Mouse (Mus musculus) liver, postnatal 0 days (tissue): Measurements from ENCODE around the gene Srsf2. TPM values are rescaled to one million over a fixed set of nuclear protein-coding genes. Genes with fewer than 3 reads are reported as not detected.
A peak's percentile ranks its signal among the peaks of the same experiment; 100 is the strongest.

Experiments
- ATAC-seq: fragments of 200-750 bp; cut with Nextera tagmentation; 2 replicates; pipeline ENCODE4 v1.8.0; 2017; ENCODE audit warnings: mild to moderate bottlenecking, moderate library complexity
- DNase-seq: peaks from one replicate; pipeline ENCODE4 v3.0.0-alpha.2; 2016
- H3K27ac ChIP-seq: fragments of 300-500 bp; sonication (generic); 2 replicates; pipeline ENCODE4 v1.5.1; 2014; ENCODE audit warnings: antibody characterized with exemption, moderate library complexity, mild to moderate bottlenecking, low read depth
- H3K27me3 ChIP-seq: fragments of 300-500 bp; sonication (generic); 2 replicates; pipeline ENCODE4 v1.6.1; 2014; ENCODE audit warnings: low read length, control low read depth, mixed read lengths; ENCODE audit not compliant: insufficient read depth
- H3K36me3 ChIP-seq: fragments of 300-500 bp; sonication (generic); replicated peaks from 2 replicates; pipeline ENCODE4 v1.6.1; 2014; ENCODE audit warnings: mild to moderate bottlenecking, control low read depth, low read length, moderate library complexity, mixed read lengths; ENCODE audit not compliant: insufficient read depth
- H3K4me1 ChIP-seq: fragments of 300-500 bp; sonication (generic); 2 replicates; pipeline ENCODE4 v1.6.1; 2014; ENCODE audit warnings: antibody characterized with exemption, mild to moderate bottlenecking, control low read depth; ENCODE audit not compliant: insufficient read depth
- H3K4me2 ChIP-seq: fragments of 300-500 bp; sonication (generic); 2 replicates; pipeline ENCODE4 v1.6.1; 2014; ENCODE audit warnings: low read depth, mild to moderate bottlenecking, low read length, moderate library complexity, mixed read lengths
- H3K4me3 ChIP-seq: fragments of 300-500 bp; sonication (generic); 2 replicates; pipeline ENCODE4 v1.5.1; 2014; ENCODE audit warnings: low read depth, low read length
- H3K9ac ChIP-seq: fragments of 300-500 bp; sonication (generic); replicated peaks from 2 replicates; pipeline ENCODE4 v1.6.1; 2014; ENCODE audit warnings: mild to moderate bottlenecking, moderate library complexity
- H3K9me3 ChIP-seq: fragments of 300-500 bp; sonication (generic); 2 replicates; pipeline ENCODE4 v1.6.1; 2016; ENCODE audit warnings: mild to moderate bottlenecking, control low read depth, low read length, mixed read lengths
- CTCF ChIP-seq: sonication (generic); IDR thresholded peaks from 2 replicates; pipeline ENCODE4 v1.5.1; 2016; ENCODE audit warnings: antibody characterized with exemption, low read depth
- EP300 ChIP-seq: IDR thresholded peaks from 2 replicates; pipeline ENCODE4 v1.6.1; 2016; ENCODE audit warnings: antibody characterized with exemption, low read depth, mild to moderate bottlenecking
- WGBS: fragments of 180-500 bp; shearing (Covaris S2); extraction: QIAGEN DNeasy Blood & Tissue Kit; methylation state at CpG from one replicate; pipeline ENCODE4 v1.1.7; 2014; ENCODE audit not compliant: insufficient replicate concordance; 5-methylcytosine and 5-hydroxymethylcytosine counted together
- polyA plus RNA-seq: library from polyadenylated mRNA; unstranded; fragments of >200 nt; fragmentation: Nextera tagmentation; extraction: Ambion mirVana; gene quantifications from 2 replicates; pipeline ENCODE4 v1.2.1, GENCODE M21; 2015

Srsf2 gene
- polyA plus RNA-seq, 1 experiment from 2014 or later = 302 TPM

DNA sequence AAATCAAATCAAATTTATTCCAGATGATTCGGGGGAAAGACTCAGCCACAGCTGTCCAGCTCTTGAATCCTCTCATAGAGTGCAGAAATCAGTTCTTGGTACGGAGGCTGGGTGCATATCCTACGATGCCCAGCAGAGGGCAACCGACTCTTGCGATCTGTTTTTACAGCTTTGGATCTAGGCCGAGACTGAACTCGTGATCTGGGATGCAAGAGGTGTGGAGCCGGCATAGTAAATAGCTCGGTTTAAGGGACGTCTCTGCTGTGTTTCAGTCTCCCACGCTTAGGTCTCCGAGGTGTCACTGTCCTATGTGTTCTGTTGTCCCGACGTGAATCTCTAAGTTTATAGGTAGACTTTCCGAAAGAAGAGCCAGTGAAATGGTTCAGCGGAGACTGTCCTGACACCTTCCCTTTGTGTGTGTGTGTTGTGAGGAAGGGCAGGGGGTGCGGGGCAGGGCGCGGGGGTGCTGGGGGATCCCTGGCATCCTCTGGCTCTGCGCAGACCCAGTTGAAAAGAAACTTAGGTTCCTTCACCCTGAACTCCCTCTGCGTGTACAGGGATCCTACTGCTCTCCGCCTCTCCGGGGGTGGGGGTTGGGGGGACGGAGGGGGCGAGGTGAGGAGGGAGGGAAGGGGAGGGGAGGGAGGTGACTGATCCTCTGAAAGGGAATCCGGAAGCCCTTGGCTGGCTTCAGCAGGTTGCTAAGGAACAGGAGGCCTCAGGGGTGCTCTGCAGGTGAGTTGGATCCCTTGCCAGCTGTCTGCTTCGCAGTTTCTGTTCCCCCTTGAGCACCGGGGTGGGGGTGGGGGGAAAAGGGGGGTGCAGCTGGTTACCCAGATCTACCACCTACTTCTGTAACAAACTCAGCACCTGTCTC, 32.6 kb upstream of the Srsf2 start:
- H3K9ac ChIP-seq = no peak overlapping the region
- ATAC-seq (peak; percentile 29), DNase-seq (peak; percentile 81)
- WGBS = 4% methylated on average over 27 of the region's 28 CpGs
- peaks cover 6% of the 10 kb centered on the region; the same call in 1 of the 2 replicates for H3K27me3 ChIP-seq
- no peaks in the 10 kb centered on the region for H3K36me3 ChIP-seq
- peak overlapping the region; percentile 48 for H3K4me2 ChIP-seq
- H3K4me1 ChIP-seq = 0 out of 2 replicates have a peak, but pooled peaks cover 3% of the 10 kb centered on the region
- no peaks in the 10 kb centered on the region for H3K9me3 ChIP-seq
- no peak overlapping the region for H3K27ac ChIP-seq
- TF ChIP-seq CTCF (peak; percentile 90), EP300 (no peak)
- H3K4me3 ChIP-seq = peak overlapping the region; percentile 15

GRCm38 (mm10) chr11:116884061-116884460, 31.2 kb upstream of the Srsf2 start:
- TF ChIP-seq CTCF = no peak
- TF ChIP-seq EP300 = no peak
- 85% methylated on average over 6 of the region's 6 CpGs for WGBS
- ATAC-seq = no peak
- H3K9me3 ChIP-seq = no peaks in the 10 kb centered on the region
- no peak for DNase-seq
- H3K9ac ChIP-seq = no peak overlapping the region
- no peaks in the 10 kb centered on the region for H3K36me3 ChIP-seq
- H3K4me3 ChIP-seq = no peak overlapping the region
- peaks cover 6% of the 10 kb centered on the region; the same call in 1 of the 2 replicates for H3K27me3 ChIP-seq
- no peak overlapping the region for H3K4me2 ChIP-seq
- H3K4me1 ChIP-seq = 0 out of 2 replicates have a peak, but pooled peaks cover 3% of the 10 kb centered on the region
- H3K27ac ChIP-seq = no peak overlapping the region

DNA sequence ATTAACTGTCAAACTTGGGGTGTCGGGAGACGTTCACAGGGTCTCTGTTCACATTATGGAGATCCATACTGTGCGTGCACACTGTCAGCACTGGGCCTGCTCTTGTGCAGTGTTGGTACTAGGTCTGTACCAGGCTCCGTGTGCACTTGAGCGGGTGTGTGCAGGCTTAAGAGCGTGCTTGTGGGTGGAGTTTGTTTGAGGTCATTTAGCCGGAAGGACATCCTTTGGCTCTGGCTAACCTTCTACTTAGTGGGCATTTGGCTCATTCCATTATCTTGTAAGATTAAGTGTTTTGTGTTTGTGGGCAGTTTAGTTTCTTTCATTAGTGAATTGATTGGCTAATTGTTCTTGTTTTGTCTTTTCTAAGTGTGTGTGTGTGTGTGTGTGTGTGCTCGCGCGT, 29.6 kb upstream of the Srsf2 start:
- TF ChIP-seq CTCF = no peak
- no peak for TF ChIP-seq EP300
- DNase-seq (no peak), ATAC-seq (no peak)
- Histone ChIP-seq H3K9me3 (no peaks in the 10 kb centered on the region), H3K9ac (no peak overlapping the region), H3K4me2 (no peak overlapping the region), H3K27ac (no peak overlapping the region), H3K36me3 (no peaks in the 10 kb centered on the region), H3K27me3 (peaks cover 4% of the 10 kb centered on the region; the same call in 1 of the 2 replicates), H3K4me3 (no peak overlapping the region), H3K4me1 (0 out of 2 replicates have a peak, but pooled peaks cover 3% of the 10 kb centered on the region)
- WGBS = 84% methylated on average over 10 of the region's 10 CpGs

DNA sequence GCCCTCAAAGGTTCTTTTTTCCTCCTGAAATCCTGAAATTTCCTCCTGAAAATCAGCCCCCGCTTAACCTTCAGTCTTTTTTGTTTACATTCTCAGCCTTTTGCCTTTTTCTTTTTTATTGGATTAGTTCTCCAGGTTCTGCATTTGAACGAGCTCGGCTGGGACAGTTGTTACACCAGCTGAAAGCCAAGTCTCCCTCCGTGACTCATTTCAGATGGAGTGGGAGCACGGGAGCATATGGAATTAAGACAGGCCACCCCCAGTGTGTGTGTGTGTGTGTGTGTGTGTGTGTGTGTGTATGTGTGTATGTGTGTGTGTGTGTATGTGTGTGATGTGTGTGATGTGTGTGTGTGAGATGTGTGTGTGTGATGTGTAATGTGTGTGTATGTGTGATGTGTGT, 28.5 kb upstream of the Srsf2 start:
- 67% methylated on average over 5 of the region's 5 CpGs for WGBS
- ATAC-seq (no peak), DNase-seq (no peak)
- Histone ChIP-seq H3K27me3 (peaks cover 4% of the 10 kb centered on the region; the same call in 1 of the 2 replicates), H3K4me1 (0 out of 2 replicates have a peak, but pooled peaks cover 3% of the 10 kb centered on the region), H3K4me2 (no peak overlapping the region), H3K36me3 (no peaks in the 10 kb centered on the region), H3K9me3 (no peaks in the 10 kb centered on the region), H3K4me3 (no peak overlapping the region), H3K9ac (no peak overlapping the region), H3K27ac (no peak overlapping the region)
- TF ChIP-seq EP300 (no peak), CTCF (no peak)

DNA sequence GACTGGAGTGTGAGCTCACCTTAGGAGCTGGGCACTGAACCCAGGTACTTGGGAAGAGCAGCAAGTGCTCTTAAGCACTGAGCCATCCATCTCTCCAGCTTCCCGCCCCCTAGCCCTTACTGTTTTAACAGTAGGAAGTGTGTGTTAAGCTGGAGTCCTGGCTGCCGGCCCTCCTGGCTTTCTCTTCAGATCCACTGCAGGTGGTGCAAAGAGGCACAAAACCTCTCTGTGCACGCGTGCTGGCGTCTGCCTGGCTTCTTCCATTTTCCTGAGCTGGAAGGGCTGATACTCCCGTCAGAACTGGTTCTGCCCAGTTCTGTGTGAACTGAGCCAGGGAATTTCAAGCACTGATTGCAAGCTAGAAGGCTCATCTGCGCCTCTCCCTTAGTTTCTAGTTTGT, 27.9 kb upstream of the Srsf2 start:
- Histone ChIP-seq H3K4me1 (0 out of 2 replicates have a peak, but pooled peaks cover 3% of the 10 kb centered on the region), H3K36me3 (no peaks in the 10 kb centered on the region), H3K27ac (no peak overlapping the region), H3K4me3 (no peak overlapping the region), H3K9me3 (no peaks in the 10 kb centered on the region), H3K9ac (no peak overlapping the region), H3K27me3 (peaks cover under 1% of the 10 kb centered on the region; the same call in 1 of the 2 replicates), H3K4me2 (no peak overlapping the region)
- ATAC-seq = no peak
- no peak for DNase-seq
- TF ChIP-seq EP300 (no peak), CTCF (no peak)
- 74% methylated on average over 7 of the region's 7 CpGs for WGBS

DNA sequence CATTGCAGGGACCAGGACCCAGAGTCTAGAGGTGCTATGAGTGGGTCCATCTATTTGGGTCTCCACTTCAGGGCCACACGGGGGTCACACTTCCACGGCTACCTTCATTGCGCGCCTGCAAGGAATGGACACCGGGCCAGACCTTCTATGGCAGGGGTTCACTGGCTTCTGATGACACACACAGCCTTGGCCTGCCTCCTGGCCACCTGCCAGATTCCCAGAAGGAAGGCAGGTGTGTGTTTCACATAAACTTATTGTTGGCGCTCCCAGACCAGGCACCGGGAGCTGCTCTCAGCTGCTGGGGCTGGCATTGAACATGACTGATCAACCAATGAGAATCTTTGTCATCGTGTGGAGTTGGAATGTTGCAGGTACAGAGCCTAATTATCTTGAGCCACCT, 25.6 kb upstream of the Srsf2 start:
- no peak overlapping the region for H3K4me3 ChIP-seq
- no peak overlapping the region for H3K4me2 ChIP-seq
- no peaks in the 10 kb centered on the region for H3K9me3 ChIP-seq
- 84% methylated on average over 8 of the region's 8 CpGs for whole genome bisulfite sequencing
- H3K36me3 ChIP-seq = peaks cover 13% of the 10 kb centered on the region
- TF ChIP-seq CTCF = no peak
- no peak for TF ChIP-seq EP300
- no peak overlapping the region for H3K9ac ChIP-seq
- DNase-seq (no peak), ATAC-seq (no peak)
- H3K27ac ChIP-seq = no peak overlapping the region
- H3K4me1 ChIP-seq = no peaks in the 10 kb centered on the region
- no peaks in the 10 kb centered on the region for H3K27me3 ChIP-seq
